Mouse (Mus musculus): Measurements from ENCODE around the gene Rhoq. TPM values are rescaled to one million over a fixed set of nuclear protein-coding genes. Genes with fewer than 3 reads are reported as not detected.
A peak's percentile ranks its signal among the peaks of the same experiment; 100 is the strongest.

Rhoq gene
- total and polyA plus RNA-seq, 2 experiments from 2014 or later: 17.6 to 74.6 TPM

DNA sequence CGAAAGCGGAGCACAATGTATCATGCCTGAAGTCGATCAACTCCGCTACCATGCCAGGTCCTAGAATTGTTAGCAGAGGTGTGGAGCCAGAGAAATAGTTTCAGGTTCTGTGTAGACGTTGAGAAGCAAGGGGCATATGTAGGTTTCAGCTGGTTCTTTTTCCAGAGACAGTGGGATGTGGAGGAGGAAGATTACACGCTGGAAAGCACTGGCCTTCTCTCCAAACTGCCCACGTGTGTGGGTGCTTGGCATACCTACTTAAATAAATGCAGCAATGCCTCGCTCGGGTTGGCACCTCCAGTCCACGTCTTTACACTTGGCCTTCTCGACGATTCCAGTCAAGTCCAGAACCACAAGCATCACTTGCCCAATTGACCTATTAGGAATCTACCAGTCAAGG is 4.2 kb downstream of the Rhoq start:
- no peak for DNase-seq (ENCODE audit: low spot score)
- no peak for ATAC-seq (ENCODE audit: insufficient read depth, low read depth)
- Histone ChIP-seq H3K9ac (replicated peaks; ENCODE audit: low read depth, low read length) (no peak overlapping the region), H3K4me1 (ENCODE audit: control insufficient read depth, insufficient read depth) (peaks cover 51% of the 10 kb centered on the region), H3K9me3 (replicated peaks; ENCODE audit: control insufficient read depth, low read length) (no peaks in the 10 kb centered on the region), H3K4me3 (ENCODE audit: low read depth, low read length) (no peak overlapping the region), H3K36me3 (replicated peaks; ENCODE audit: control insufficient read depth, insufficient read depth, low read length) (peaks cover 16% of the 10 kb centered on the region), H3K27ac (ENCODE audit: low read depth) (peak overlapping the region; percentile 87), H3K4me2 (ENCODE audit: low read depth, low read length) (no peak overlapping the region), H3K27me3 (ENCODE audit: control insufficient read depth, insufficient read depth, low read length) (no peaks in the 10 kb centered on the region)
- WGBS: 84% methylated on average over 12 of the region's 12 CpGs
- no peak for TF ChIP-seq EP300 (IDR thresholded peaks at IDR 0.05; ENCODE audit: low read depth)
- TF ChIP-seq CTCF (IDR thresholded peaks at IDR 0.05; ENCODE audit: low read depth): no peak

DNA sequence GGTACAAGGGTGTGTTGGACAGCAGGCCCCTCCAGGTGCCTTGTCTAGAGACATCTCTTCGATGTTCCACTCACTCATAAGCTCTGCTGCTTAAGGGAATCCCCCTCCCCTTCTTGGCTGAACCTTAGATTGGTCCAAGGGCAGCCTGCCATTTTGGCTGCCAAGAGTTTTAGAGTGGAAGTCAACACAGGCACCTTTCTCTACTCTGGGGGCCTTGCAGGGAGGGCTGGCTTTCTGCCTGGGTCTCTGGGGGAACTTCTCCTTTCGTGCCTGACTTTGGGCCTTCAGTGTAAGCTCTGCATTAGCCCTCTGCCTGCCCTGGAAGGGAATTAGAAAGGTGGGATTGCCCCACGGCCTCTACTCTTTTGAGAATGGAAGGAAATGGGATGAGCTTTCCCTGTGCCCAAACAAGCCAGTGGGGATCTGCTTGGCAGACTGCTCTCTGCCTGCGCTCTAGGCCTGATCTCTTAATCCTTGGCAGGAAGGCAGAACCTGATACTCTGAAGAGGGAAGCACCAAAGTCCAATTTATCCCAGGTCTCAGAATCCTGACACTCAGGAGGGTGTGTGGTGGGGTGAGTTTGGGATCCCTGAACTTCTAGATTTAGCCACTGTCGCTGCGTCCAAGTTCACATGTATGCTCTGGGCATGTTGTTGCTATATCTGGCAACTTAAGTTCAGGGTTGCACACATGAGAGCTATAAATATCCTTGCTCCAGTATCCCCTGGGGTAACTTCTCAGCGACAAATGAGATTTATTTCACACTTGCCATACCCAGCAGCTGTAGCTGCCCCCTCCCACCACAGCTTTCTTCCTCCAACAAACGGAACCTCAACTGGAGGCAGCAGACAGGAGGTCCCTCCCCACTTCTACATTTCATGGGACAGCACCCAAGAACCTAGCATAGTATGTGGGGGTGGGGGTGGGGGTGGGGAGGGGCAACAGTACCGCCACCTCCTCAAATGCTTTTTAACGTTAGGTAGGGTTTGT is 4.9 kb downstream of the Rhoq start:
- Histone ChIP-seq H3K4me3 (ENCODE audit: low read depth, low read length) (peak overlapping the region; percentile 0; the same call in 1 of the 2 replicates), H3K9me3 (replicated peaks; ENCODE audit: control insufficient read depth, low read length) (no peaks in the 10 kb centered on the region), H3K4me2 (ENCODE audit: low read depth, low read length) (peak overlapping the region; percentile 51), H3K36me3 (replicated peaks; ENCODE audit: control insufficient read depth, insufficient read depth, low read length) (peaks cover 19% of the 10 kb centered on the region), H3K27me3 (ENCODE audit: control insufficient read depth, insufficient read depth, low read length) (no peaks in the 10 kb centered on the region), H3K27ac (ENCODE audit: low read depth) (peak overlapping the region; percentile 87), H3K9ac (replicated peaks; ENCODE audit: low read depth, low read length) (no peak overlapping the region), H3K4me1 (ENCODE audit: control insufficient read depth, insufficient read depth) (peaks cover 51% of the 10 kb centered on the region)
- DNase-seq (ENCODE audit: low spot score): peak; percentile 65
- TF ChIP-seq CTCF (IDR thresholded peaks at IDR 0.05; ENCODE audit: low read depth) (no peak), EP300 (IDR thresholded peaks at IDR 0.05; ENCODE audit: low read depth) (no peak)
- ATAC-seq (ENCODE audit: insufficient read depth, low read depth): no peak
- WGBS: 40% methylated on average over 10 of the region's 10 CpGs

DNA sequence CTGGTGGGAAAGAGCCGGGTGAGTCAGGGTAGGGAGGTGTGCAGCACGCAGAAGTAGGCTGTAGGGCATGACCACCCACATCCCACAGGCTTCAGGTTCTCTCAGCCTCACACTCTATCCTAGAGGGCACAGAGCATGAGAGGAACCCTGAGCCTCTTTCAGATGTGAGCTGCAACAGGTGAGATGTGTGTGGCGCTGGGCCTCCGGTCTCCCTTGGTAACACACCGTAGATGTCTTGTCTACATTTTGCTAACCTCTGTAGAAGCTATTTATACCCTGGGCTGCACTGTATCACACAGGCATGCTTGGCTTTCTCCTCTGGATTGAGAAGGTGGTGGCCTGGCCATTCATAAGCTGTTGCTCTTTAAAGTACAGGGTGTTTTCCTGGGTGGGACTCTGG is 5.7 kb downstream of the Rhoq start:
- Histone ChIP-seq H3K9ac (replicated peaks; ENCODE audit: low read depth, low read length) (no peak overlapping the region), H3K4me2 (ENCODE audit: low read depth, low read length) (peak overlapping the region; percentile 51), H3K27ac (ENCODE audit: low read depth) (peak overlapping the region; percentile 87), H3K36me3 (replicated peaks; ENCODE audit: control insufficient read depth, insufficient read depth, low read length) (peaks cover 23% of the 10 kb centered on the region), H3K4me1 (ENCODE audit: control insufficient read depth, insufficient read depth) (peaks cover 51% of the 10 kb centered on the region), H3K9me3 (replicated peaks; ENCODE audit: control insufficient read depth, low read length) (no peaks in the 10 kb centered on the region), H3K4me3 (ENCODE audit: low read depth, low read length) (peak overlapping the region; percentile 0; the same call in 1 of the 2 replicates), H3K27me3 (ENCODE audit: control insufficient read depth, insufficient read depth, low read length) (no peaks in the 10 kb centered on the region)
- 35% methylated on average over 5 of the region's 5 CpGs for WGBS
- ATAC-seq (ENCODE audit: insufficient read depth, low read depth) (peak; percentile 36), DNase-seq (ENCODE audit: low spot score) (peak; percentile 30)
- TF ChIP-seq CTCF (IDR thresholded peaks at IDR 0.05; ENCODE audit: low read depth): no peak
- no peak for TF ChIP-seq EP300 (IDR thresholded peaks at IDR 0.05; ENCODE audit: low read depth)

DNA sequence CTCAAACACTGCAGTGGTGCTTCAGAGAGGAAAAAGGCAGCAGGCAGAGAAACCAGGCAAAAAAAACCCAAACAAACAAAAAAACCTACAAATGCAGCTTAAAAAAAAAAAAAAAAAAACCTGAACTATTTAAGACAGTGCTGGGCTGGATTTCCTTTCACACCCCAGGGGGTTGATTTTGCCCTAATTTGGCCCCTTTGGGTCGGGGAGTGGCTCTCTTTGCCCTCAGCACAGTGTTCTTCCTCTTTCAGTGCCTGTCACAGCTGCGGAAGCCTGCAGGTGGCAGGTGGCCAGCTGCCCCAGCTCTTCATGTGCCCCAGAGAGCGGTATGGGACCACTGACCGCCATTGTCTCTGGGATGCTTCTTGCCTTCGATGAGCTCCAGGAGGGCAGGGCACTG is 6.7 kb downstream of the Rhoq start:
- H3K27me3 ChIP-seq (ENCODE audit: control insufficient read depth, insufficient read depth, low read length): no peaks in the 10 kb centered on the region
- 0 out of 2 replicates have a peak overlapping the region, but pooled peaks have one; percentile 87 for H3K27ac ChIP-seq (ENCODE audit: low read depth)
- no peak overlapping the region for H3K9ac ChIP-seq (replicated peaks; ENCODE audit: low read depth, low read length)
- no peak for ATAC-seq (ENCODE audit: insufficient read depth, low read depth)
- 65% methylated on average over 5 of the region's 5 CpGs for WGBS
- no peak for DNase-seq (ENCODE audit: low spot score)
- peaks cover 33% of the 10 kb centered on the region for H3K36me3 ChIP-seq (replicated peaks; ENCODE audit: control insufficient read depth, insufficient read depth, low read length)
- H3K9me3 ChIP-seq (replicated peaks; ENCODE audit: control insufficient read depth, low read length): no peaks in the 10 kb centered on the region
- no peak overlapping the region for H3K4me2 ChIP-seq (ENCODE audit: low read depth, low read length)
- peaks cover 51% of the 10 kb centered on the region for H3K4me1 ChIP-seq (ENCODE audit: control insufficient read depth, insufficient read depth)
- TF ChIP-seq EP300 (IDR thresholded peaks at IDR 0.05; ENCODE audit: low read depth) (no peak), CTCF (IDR thresholded peaks at IDR 0.05; ENCODE audit: low read depth) (no peak)
- H3K4me3 ChIP-seq (ENCODE audit: low read depth, low read length): no peak overlapping the region

DNA sequence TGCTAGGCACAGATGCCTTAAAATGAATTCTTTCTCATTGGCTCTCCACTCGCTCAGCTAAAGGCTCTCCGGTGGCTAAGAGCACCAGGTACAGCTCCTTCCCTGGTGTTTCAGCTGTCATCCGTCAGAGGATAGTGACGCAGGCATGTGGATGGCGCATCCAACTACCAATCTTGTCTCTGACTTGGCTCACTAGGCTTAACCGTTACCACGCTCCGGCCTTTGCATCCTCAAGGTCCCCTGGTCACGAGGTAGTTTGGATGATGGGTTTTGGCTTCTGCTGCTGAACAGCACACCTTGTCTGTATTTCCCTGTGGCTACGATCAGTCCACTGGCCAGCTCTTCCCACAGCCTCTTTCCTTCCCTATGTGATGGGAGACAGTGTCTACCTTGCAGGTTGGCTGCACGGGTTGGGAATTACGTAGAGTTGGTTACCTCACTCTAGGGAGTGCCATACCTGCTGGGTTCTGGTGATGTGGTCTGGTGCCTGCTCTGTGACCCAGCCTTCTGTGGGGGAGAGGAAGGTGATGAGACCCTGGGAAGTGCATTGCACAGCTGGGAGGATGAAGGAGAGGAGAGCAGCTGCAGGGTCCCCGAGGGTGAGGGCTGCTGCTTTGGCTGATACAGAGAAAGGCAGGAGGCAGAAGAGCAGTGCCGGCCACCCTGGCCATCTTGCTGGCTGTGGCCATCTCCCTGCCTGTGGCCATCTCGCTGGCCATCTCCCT is 7.3 kb downstream of the Rhoq start:
- no peak overlapping the region for H3K27ac ChIP-seq (ENCODE audit: low read depth)
- no peak overlapping the region for H3K4me3 ChIP-seq (ENCODE audit: low read depth, low read length)
- WGBS: 93% methylated on average over 15 of the region's 15 CpGs
- no peaks in the 10 kb centered on the region for H3K27me3 ChIP-seq (ENCODE audit: control insufficient read depth, insufficient read depth, low read length)
- peaks cover 40% of the 10 kb centered on the region for H3K36me3 ChIP-seq (replicated peaks; ENCODE audit: control insufficient read depth, insufficient read depth, low read length)
- TF ChIP-seq EP300 (IDR thresholded peaks at IDR 0.05; ENCODE audit: low read depth) (no peak), CTCF (IDR thresholded peaks at IDR 0.05; ENCODE audit: low read depth) (no peak)
- DNase-seq (ENCODE audit: low spot score): no peak
- no peak overlapping the region for H3K4me2 ChIP-seq (ENCODE audit: low read depth, low read length)
- ATAC-seq (ENCODE audit: insufficient read depth, low read depth): no peak
- peaks cover 46% of the 10 kb centered on the region for H3K4me1 ChIP-seq (ENCODE audit: control insufficient read depth, insufficient read depth)
- no peaks in the 10 kb centered on the region for H3K9me3 ChIP-seq (replicated peaks; ENCODE audit: control insufficient read depth, low read length)
- no peak overlapping the region for H3K9ac ChIP-seq (replicated peaks; ENCODE audit: low read depth, low read length)

All from heart, postnatal 0 days (tissue).